In the genomic region with DNA sequence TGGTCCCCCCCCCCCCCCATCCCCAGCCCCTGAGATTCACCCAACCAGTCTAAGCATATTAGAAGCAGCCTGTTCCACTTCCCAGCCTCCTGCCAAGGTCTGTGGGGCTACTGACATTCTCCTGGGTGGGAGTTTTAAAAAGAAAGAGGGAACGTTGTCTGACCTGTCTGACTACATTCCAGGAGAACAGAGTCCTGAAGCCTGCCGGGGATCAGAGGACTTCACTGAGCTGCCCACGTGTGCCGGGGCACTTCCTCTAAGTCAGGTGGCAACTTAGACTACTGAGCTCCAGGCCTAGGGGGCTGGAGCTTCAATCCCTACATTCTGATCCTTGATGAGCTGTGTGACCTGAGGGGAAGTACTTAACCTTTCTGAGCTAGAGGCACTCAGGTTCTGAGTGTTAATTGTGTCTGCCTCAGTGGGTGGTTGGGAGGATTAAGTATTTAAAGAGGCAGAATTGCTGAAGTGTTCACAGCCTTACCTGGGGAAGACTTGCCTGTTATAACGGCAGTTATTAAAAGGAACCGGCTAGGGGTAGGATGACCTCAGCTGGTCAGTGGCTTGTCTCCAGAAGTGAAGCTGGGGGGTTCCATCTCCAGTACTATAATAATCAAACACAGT, we compare ENCODE assay signal across 14 mouse cellular contexts. TPM values are rescaled to one million over a fixed set of nuclear protein-coding genes. Genes with fewer than 3 reads are reported as not detected.
DNase-seq lines count a peak whose midpoint lies in the region; ATAC-seq and TF ChIP-seq lines count a peak whose summit lies in the region.
"Had no signal": no experiment of that assay in that cellular context is flagged by ENCODE, and none has a peak within 500 bp of the region (broad histone marks: within the 10 kb centered on the region; RNA-seq: fewer than 3 reads in every experiment).

No protein-coding gene starts in this region.

- TF ChIP-seq EP300 in ES-Bruce4 (IDR thresholded peaks at IDR 0.05; ENCODE audit: insufficient read depth, low read depth, low read length) = peak; percentile 88
- TF ChIP-seq EP300 in lung, postnatal 0 days (IDR thresholded peaks at IDR 0.05) = peak; percentile 79

- TF ChIP-seq CTCF in ES-Bruce4 (IDR thresholded peaks at IDR 0.05; ENCODE audit: low read depth, low read length) = no peak
- TF ChIP-seq CTCF in lung, postnatal 0 days (IDR thresholded peaks at IDR 0.05) = no peak

- peaks cover 6% of the 10 kb centered on the region for H3K4me1 ChIP-seq in ES-Bruce4 (ENCODE audit: control insufficient read depth, insufficient read depth, low read length)
- no peaks in the 10 kb centered on the region for H3K4me1 ChIP-seq in embryonic facial prominence, embryonic 14.5 days (ENCODE audit: control insufficient read depth, insufficient read depth, low read length)
- H3K4me1 ChIP-seq in kidney, embryonic 16.5 days (ENCODE audit: insufficient read depth, low read length) = no peaks in the 10 kb centered on the region
- no peaks in the 10 kb centered on the region for H3K4me1 ChIP-seq in lung, postnatal 0 days (ENCODE audit: insufficient read depth, low read depth, low read length)
- H3K4me1 ChIP-seq in forebrain, embryonic 15.5 days = peaks cover under 1% of the 10 kb centered on the region
- H3K4me1 ChIP-seq: forebrain, embryonic 13.5 days; hindbrain, embryonic 15.5 days had no signal

- H3K27ac ChIP-seq in ES-Bruce4 (ENCODE audit: insufficient read depth, low read length) = no peak overlapping the region
- H3K27ac ChIP-seq in embryonic facial prominence, embryonic 14.5 days (replicated peaks; ENCODE audit: low read depth, low read length) = no peak overlapping the region
- 0 out of 2 replicates have a peak overlapping the region, but pooled peaks have one; percentile 27 for H3K27ac ChIP-seq in kidney, embryonic 16.5 days (ENCODE audit: low read length)
- no peak overlapping the region for H3K27ac ChIP-seq in lung, postnatal 0 days (ENCODE audit: low read length)
- no peak overlapping the region for H3K27ac ChIP-seq in forebrain, embryonic 15.5 days (replicated peaks)
- H3K27ac ChIP-seq: forebrain, embryonic 13.5 days; hindbrain, embryonic 15.5 days had no signal

- H3K27me3 ChIP-seq in ES-Bruce4 (ENCODE audit: control insufficient read depth, insufficient read depth, low read length, poor library complexity, severe bottlenecking) = no peaks in the 10 kb centered on the region
- H3K27me3 ChIP-seq in embryonic facial prominence, embryonic 14.5 days (replicated peaks; ENCODE audit: control insufficient read depth, insufficient read depth, low read length) = 0 out of 2 replicates have a peak, but pooled peaks cover 4% of the 10 kb centered on the region
- no peaks in the 10 kb centered on the region for H3K27me3 ChIP-seq in kidney, embryonic 16.5 days (ENCODE audit: insufficient read depth, low read length)
- H3K27me3 ChIP-seq in lung, postnatal 0 days (replicated peaks; ENCODE audit: insufficient read depth, low read length) = no peaks in the 10 kb centered on the region
- no peaks in the 10 kb centered on the region for H3K27me3 ChIP-seq in forebrain, embryonic 15.5 days
- H3K27me3 ChIP-seq: forebrain, embryonic 13.5 days; hindbrain, embryonic 15.5 days had no signal

- H3K4me2 ChIP-seq in embryonic facial prominence, embryonic 14.5 days (ENCODE audit: low read depth, low read length) = no peak overlapping the region
- no peak overlapping the region for H3K4me2 ChIP-seq in kidney, embryonic 16.5 days (replicated peaks; ENCODE audit: low read depth, low read length)
- H3K4me2 ChIP-seq in lung, postnatal 0 days (replicated peaks; ENCODE audit: low read depth, low read length) = no peak overlapping the region
- no peak overlapping the region for H3K4me2 ChIP-seq in forebrain, embryonic 15.5 days (replicated peaks)
- H3K4me2 ChIP-seq: forebrain, embryonic 13.5 days; hindbrain, embryonic 15.5 days had no signal

- DNase-seq in embryonic facial prominence, embryonic 14.5 days (ENCODE audit: low spot score) = peak; percentile 86
- peak; percentile 89 for DNase-seq in lung, postnatal 0 days (ENCODE audit: low spot score)
- DNase-seq in thymus, postnatal 14 days = no peak
- DNase-seq in thymus, postnatal 4 days = no peak
- DNase-seq: adrenal gland, adult 2 months; gastrocnemius, postnatal 36 days; spleen, adult 18-20 months; thymus, postnatal 25 days had no signal

- TF ChIP-seq POLR2A in ES-Bruce4 (IDR thresholded peaks at IDR 0.05; ENCODE audit: insufficient read depth, low read length) = no peak

- H3K4me3 ChIP-seq in ES-Bruce4 (ENCODE audit: low read depth, low read length) = no peak overlapping the region
- H3K4me3 ChIP-seq in embryonic facial prominence, embryonic 14.5 days (ENCODE audit: low read depth, low read length) = no peak overlapping the region
- no peak overlapping the region for H3K4me3 ChIP-seq in kidney, embryonic 16.5 days (ENCODE audit: low read length)
- H3K4me3 ChIP-seq in lung, postnatal 0 days (ENCODE audit: low read depth, low read length) = no peak overlapping the region
- no peak overlapping the region for H3K4me3 ChIP-seq in forebrain, embryonic 15.5 days
- H3K4me3 ChIP-seq: forebrain, embryonic 13.5 days; hindbrain, embryonic 15.5 days had no signal

- H3K9ac ChIP-seq in ES-Bruce4 (ENCODE audit: low read depth, poor library complexity, severe bottlenecking) = no peak overlapping the region
- no peak overlapping the region for H3K9ac ChIP-seq in embryonic facial prominence, embryonic 14.5 days (ENCODE audit: low read depth, low read length)
- no peak overlapping the region for H3K9ac ChIP-seq in kidney, embryonic 16.5 days (replicated peaks; ENCODE audit: low read length)
- no peak overlapping the region for H3K9ac ChIP-seq in lung, postnatal 0 days (replicated peaks; ENCODE audit: low read depth)
- H3K9ac ChIP-seq in forebrain, embryonic 15.5 days (replicated peaks) = no peak overlapping the region
- H3K9ac ChIP-seq: forebrain, embryonic 13.5 days; hindbrain, embryonic 15.5 days had no signal

- H3K36me3 ChIP-seq in ES-Bruce4 (ENCODE audit: control insufficient read depth, insufficient read depth, low read length, poor library complexity, severe bottlenecking) = no peaks in the 10 kb centered on the region
- H3K36me3 ChIP-seq in embryonic facial prominence, embryonic 14.5 days (ENCODE audit: control insufficient read depth, insufficient read depth, low read length) = no peaks in the 10 kb centered on the region
- H3K36me3 ChIP-seq in kidney, embryonic 16.5 days (ENCODE audit: insufficient read depth, low read length) = no peaks in the 10 kb centered on the region
- no peaks in the 10 kb centered on the region for H3K36me3 ChIP-seq in lung, postnatal 0 days (ENCODE audit: insufficient read depth, low read length)
- H3K36me3 ChIP-seq in forebrain, embryonic 15.5 days = no peaks in the 10 kb centered on the region
- H3K36me3 ChIP-seq: hindbrain, embryonic 15.5 days had no signal

- 38% methylated on average over 6 of the region's 6 CpGs for WGBS in embryonic facial prominence, embryonic 14.5 days
- WGBS in kidney, embryonic 16.5 days = 50% methylated on average over 6 of the region's 6 CpGs
- 40% methylated on average over 6 of the region's 6 CpGs for WGBS in lung, postnatal 0 days
- 50% methylated on average over 6 of the region's 6 CpGs for WGBS in forebrain, embryonic 15.5 days

- H3K9me3 ChIP-seq in ES-Bruce4 (replicated peaks; ENCODE audit: control insufficient read depth, insufficient read depth, low read length, poor library complexity, severe bottlenecking) = no peaks in the 10 kb centered on the region
- no peaks in the 10 kb centered on the region for H3K9me3 ChIP-seq in embryonic facial prominence, embryonic 14.5 days (ENCODE audit: control insufficient read depth, low read length)
- no peaks in the 10 kb centered on the region for H3K9me3 ChIP-seq in kidney, embryonic 16.5 days (ENCODE audit: low read length)
- no peaks in the 10 kb centered on the region for H3K9me3 ChIP-seq in lung, postnatal 0 days (ENCODE audit: low read length)
- no peaks in the 10 kb centered on the region for H3K9me3 ChIP-seq in forebrain, embryonic 15.5 days
- H3K9me3 ChIP-seq: forebrain, embryonic 13.5 days; hindbrain, embryonic 15.5 days had no signal

- peak; percentile 89 for ATAC-seq in embryonic facial prominence, embryonic 14.5 days (ENCODE audit: low read depth)
- peak; percentile 74 for ATAC-seq in kidney, embryonic 16.5 days (ENCODE audit: low FRiP score, low TSS enrichment)
- peak; percentile 97 for ATAC-seq in lung, postnatal 0 days
- ATAC-seq in forebrain, embryonic 15.5 days (replicated peaks) = no peak
- no peak for ATAC-seq in erythroblast, adult 5-6 weeks (replicated peaks; ENCODE audit: low FRiP score, poor library complexity, severe bottlenecking)
- ATAC-seq: forebrain, embryonic 13.5 days had no signal

RNA-seq across cellular contexts. Expression of a gene that starts 41.6 kb away (rescaled TPM):
- 37.0 and 38.0 TPM in 2 replicates for polyA plus RNA-seq in ES-Bruce4 (2011; ENCODE audit: insufficient read depth, insufficient read length, low read depth, missing spikeins)
- 60.6 and 65.5 TPM in 2 replicates for polyA plus RNA-seq in embryonic facial prominence, embryonic 14.5 days (2014; fragmentation: Nextera tagmentation; extraction: Ambion mirVana)
- 110 and 123 TPM in 2 replicates for polyA plus RNA-seq in kidney, embryonic 16.5 days (2015; fragmentation: Nextera tagmentation; extraction: Ambion mirVana)
- 68.5 and 74.0 TPM in 2 replicates for polyA plus RNA-seq in lung, postnatal 0 days (2015; fragmentation: Nextera tagmentation; extraction: Ambion mirVana)
- 144 and 146 TPM in 2 replicates for polyA plus RNA-seq in forebrain, embryonic 15.5 days (2015; fragmentation: Nextera tagmentation; extraction: Ambion mirVana)
- 17.7 and 47.6 TPM in 2 replicates for total RNA-seq in erythroblast, adult 5-6 weeks (2015; ENCODE audit: low replicate concordance)
- 46.4 and 57.3 TPM in 2 replicates for total RNA-seq in erythroblast, adult 5-6 weeks (2017; ENCODE audit: low replicate concordance)

Comparison
In these comparisons a context has a peak if more than half of its experiments do, and no peak if none do; other contexts are left out.
1. ATAC-seq: peak in embryonic facial prominence, embryonic 14.5 days (single experiment), kidney, embryonic 16.5 days (single experiment) and lung, postnatal 0 days (single experiment); none in forebrain, embryonic 15.5 days (single experiment) and erythroblast, adult 5-6 weeks (single experiment).
2. DNase-seq: peak in embryonic facial prominence, embryonic 14.5 days (single experiment) and lung, postnatal 0 days (single experiment); none in thymus, postnatal 14 days (single experiment) and thymus, postnatal 4 days (single experiment).